Mouse (Mus musculus) kidney, adult 2 months (tissue): ENCODE results near the gene Fxyd3.

ENCODE experiments used
- CTCF ChIP-seq: fragments of 200-500 bp; conservative IDR thresholded peaks from 2 replicates; pipeline ENCODE4 v1.5.1; 2011; ENCODE audit warnings: low read depth, mild to moderate bottlenecking, control low read depth, low read length, moderate library complexity, mixed read lengths; ENCODE audit not compliant: insufficient read depth, insufficient read length
- POLR2A ChIP-seq: fragments of 200-500 bp; IDR thresholded peaks from one replicate; pipeline ENCODE4 v1.6.1; 2011; ENCODE audit warnings: low read depth, low read length, control low read depth

- TF ChIP-seq CTCF = no peak
- TF ChIP-seq POLR2A = no peak
These were observed 4.1 kb upstream of the Fxyd3 start for GRCm38 (mm10) chr7:31080611-31081010.
